Mouse (Mus musculus) skeletal muscle tissue, adult 2 months (tissue): ENCODE results near the gene Sumf2.
A peak's percentile ranks its signal among the peaks of the same experiment; 100 is the strongest.
"Not testable (repeated sequence)": the region's sequence is repeated elsewhere in the genome, so short reads cannot be mapped to it uniquely, and the experiment has no call there.

ENCODE experiments used
- DNase-seq: peaks from one replicate; pipeline ENCODE4 v3.0.0-alpha.2; 2012; ENCODE audit warnings: low read depth, low spot score

Gene Sumf2

DNA sequence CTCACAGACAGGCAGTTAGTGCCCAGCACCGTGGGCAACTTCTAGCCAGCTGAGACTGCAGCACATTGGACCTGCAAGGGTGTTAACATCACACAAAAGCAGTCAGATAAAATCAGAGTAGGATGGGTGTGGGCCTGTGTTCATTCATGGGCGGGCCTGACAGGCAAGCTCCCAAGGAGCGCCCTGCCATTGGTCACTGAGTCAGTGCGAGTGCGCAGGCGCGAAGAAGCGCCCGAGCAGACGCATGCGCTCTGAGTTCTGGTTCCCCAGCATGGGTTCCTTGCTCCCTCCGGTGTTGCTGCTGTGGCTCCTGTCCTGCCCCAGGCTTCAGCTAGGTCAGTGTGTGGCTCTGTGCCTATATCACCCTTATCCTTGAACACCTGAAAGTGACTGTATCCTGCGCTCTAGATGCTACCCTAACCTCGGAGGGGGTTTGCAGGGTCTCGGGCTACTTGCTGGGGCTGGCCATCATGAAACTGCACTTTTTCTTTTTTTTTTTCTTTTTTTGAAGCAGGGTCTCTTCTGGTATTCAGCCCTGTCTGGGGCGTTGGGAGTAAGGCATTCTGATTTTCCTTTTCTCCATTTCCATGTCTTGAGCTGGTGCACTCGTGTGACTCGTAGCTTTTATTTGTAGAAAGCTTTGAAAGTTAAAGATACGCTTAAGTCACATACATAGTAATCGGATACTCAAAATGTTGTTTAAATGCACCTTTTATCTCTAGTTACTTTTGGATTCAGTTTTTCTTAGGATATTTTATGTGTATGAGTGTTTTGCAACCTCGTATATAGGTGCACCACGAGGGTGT, at the start of gene Sumf2:
TSS of gene Sumf2 (plus strand) at position 235 of the 806 bp plus-strand sequence.
- DNase-seq = peak; percentile 96

DNA sequence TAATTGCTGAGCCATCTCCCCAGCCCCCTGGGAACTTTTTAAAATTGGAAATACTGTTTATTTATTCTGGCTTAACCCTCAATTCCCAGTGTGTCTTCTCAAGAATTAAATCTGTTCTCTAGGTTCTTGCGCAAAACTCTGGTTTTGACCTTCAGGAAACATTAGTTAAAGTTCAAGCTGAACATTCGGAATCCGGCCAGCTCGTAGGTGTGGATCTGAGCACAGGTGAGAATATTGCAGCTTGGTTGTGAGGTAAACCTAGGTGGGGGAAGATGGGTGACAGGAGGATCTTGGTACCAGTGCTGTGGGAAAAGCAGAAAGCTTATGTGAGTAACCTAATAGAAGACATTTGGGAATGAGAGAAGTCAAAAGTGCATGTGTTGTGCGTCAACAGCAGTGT, 1.9 kb upstream of the Sumf2 start:
- no peak for DNase-seq

DNA sequence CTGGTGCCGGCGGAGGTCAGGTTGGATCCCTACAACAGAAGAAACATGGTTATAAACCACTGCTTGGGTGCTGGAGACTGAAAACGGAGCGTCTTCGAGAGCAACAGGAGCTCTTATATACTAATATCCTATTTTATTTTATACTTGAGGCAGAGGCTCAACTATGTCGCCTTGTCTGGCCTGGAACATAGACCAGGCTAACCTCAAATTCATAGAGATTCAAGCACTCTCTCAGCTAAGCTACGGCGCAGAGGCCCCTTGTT, 703 bp downstream of the Sumf2 start:
- no peak for DNase-seq

DNA sequence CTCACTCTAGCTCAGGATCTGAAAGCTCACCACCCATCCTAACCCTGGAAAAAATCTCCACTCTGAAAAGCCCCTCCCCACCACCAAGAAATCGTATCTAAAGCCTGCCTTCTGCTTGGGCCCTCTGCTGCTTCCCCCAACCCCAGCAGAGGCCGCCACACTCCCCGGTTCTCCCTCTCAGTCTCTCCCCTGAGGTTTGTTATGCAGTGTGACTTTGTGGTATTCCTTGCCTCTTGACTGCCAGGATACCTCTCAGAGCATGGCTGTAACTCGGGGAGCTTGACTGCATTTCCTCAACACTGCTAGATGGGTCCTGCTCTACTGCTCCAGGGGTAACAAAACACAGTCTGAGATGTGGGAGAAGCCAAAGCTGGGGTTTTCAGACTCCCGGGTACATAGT, 8.4 kb downstream of the Sumf2 start:
- no peak for DNase-seq

DNA sequence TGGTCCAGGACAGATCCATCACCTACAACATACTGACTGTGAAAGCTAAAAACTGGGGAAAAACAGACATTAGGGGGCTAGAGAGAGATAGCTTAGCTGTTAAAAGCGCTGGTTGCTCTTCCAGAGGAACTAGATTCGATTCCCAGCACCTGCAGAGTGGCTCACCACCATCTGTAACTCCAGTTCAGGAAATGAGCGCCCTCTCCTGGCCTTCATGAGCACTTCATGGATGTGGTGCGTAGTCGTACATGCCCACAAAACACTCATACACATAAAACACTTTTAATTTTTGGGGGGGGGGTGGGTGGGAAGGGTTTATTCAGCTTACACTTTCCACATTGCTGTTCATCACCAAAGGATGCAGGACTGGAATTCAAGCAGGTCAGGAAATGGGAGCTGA, 9.6 kb downstream of the Sumf2 start:
- DNase-seq = no peak

DNA sequence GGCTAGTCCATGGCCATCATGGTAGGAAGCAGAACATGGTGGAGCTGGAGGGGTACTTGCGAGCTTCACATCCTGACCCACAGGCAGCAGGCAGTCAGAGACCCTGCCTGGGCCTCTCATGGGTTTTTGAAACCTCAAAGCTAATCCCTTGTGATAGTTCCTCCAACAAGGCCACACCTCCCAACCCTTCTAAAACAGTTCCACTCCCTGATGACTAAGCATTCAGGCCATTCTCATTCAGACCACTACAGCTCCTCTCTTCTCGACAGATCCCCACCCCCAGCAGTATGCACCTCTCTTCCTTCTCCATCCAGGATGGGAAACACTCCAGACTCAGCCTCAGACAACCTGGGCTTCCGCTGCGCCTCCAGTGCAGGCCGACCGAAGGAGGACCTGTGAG, 15.5 kb downstream of the Sumf2 start:
- no peak for DNase-seq

DNA sequence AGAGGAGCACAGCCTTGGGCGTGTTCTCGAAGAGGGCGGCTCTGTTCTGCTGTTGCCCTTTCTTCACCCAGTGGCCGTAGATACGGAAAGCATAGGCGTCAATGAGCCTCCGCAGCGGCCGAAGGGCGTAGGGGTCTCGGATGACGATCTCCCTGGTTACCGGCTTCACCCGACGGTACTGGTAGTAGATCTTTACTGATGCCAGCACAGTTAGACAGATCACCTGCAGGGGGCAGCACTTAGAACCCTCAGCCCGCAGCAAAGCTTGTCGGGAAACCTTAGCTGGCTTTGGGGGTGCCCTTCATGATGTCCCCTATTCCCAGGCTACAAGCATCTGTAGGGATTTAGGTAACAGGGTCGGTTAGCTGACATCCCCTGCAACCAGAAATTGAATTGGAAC, 17.7 kb downstream of the Sumf2 start:
- no peak for DNase-seq

DNA sequence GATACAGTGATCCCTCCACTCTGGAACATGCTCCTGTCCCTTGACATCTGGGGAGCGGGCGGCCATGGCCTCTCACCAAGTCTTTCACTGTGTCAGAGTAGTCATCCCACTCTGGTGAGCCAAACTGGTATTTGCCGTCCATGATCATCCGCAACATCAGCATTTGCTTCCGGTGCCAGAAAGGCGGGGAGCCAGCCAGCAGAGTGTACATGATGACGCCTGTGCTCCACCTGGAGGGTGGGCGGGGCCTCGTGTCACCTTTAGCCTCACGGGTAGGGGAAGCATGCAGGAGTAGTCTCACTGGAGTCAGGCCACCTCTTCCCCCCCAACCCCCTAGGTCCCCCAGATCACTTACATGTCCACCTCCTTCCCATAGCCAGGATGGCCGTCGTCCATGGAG, 19.1 kb downstream of the Sumf2 start:
- peak; percentile 57 for DNase-seq

DNA sequence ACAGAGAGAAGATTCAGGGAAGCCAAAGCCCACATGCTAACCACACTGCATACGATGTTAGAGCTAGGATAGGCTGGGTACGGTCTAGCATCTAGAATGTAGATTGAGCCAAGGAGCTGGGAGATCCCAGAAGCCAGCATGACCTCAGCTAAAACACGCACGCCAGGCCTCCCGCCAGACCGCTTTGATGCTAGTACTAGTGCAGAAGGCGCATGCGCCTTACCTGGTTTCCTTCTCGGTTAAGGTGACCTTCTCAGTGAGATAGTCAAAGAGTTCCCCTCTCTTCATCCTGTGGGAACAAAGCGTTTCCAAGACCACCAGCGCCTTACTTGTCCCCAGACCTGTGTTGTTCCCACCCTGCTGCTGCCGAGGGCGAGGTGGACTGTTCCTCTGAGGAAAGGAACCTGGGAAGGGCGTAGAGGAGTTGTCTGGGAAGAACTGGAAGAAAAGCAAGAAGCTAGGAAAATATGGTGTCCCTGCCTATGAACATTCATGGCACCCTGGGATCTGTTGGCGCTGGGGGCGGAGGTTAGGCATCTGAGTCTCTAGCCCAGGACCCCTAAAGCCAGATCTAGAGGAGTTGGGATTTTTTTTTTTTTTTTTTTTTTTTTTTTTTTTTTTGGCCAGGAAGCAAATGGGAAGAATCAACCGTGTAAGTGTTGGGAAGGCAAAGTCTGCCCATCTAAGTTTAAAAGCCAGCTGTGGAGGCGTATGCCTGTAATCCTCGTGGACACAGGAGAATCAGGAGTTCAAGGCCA, 22.6 kb downstream of the Sumf2 start:
- DNase-seq = no peak

DNA sequence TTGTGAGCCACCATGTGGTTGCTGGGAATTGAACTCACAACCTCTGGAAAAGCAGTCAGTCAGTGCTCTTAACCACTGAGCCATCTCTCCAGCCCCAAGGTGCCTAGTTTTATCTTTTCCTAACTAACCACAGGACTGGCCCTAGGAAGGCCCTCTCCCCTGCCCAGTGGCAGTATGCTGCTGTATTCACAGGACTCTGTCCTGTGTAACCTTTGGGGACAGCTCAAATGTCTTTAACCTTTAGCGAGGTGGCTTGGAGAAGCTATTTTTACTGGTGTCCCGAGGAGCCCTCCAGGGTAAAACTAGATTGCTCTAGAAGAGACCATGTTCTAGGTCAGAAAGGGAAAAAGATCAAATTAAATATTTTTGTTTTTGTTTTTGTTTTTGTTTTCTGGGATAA, 24.5 kb downstream of the Sumf2 start:
- DNase-seq = peak; percentile 85

DNA sequence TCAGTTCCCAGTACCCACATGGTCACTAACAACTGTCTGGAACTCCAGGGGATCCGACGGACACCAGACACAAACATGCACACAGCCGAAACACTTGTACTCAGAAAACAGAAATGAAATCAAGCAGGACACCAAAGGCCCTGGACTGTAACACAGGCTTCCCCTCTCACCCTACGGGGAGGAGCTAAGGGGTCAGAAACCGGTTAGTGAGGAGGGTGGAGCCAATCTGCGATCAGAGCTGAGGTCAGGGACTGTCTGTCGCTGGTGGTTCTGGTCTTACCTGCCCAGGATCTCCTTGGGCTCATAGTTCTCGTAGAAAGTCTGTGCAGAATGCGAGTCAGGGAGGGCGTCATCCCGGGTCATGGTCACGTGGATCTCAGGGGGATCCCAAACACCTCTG, 27.2 kb downstream of the Sumf2 start:
- DNase-seq = no peak

DNA sequence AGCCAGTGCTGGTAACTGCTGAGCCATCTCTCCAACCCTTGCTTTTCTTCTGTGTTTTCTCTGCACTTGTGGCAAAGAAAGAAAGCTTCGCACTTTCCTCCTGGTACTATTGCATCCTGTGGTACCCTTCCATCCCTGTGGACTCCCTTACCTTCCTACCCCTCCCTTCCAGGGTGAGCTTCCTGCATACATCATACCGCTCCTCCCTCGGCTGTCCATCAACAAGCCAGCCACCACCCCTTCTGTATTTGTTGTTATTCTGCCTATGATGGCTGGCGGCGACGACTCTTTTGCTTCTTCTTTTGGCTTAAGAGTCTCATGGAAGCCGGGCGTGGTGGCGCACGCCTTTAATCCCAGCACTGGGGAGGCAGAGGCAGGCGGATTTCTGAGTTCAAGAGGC, 28.3 kb downstream of the Sumf2 start:
- no peak for DNase-seq

DNA sequence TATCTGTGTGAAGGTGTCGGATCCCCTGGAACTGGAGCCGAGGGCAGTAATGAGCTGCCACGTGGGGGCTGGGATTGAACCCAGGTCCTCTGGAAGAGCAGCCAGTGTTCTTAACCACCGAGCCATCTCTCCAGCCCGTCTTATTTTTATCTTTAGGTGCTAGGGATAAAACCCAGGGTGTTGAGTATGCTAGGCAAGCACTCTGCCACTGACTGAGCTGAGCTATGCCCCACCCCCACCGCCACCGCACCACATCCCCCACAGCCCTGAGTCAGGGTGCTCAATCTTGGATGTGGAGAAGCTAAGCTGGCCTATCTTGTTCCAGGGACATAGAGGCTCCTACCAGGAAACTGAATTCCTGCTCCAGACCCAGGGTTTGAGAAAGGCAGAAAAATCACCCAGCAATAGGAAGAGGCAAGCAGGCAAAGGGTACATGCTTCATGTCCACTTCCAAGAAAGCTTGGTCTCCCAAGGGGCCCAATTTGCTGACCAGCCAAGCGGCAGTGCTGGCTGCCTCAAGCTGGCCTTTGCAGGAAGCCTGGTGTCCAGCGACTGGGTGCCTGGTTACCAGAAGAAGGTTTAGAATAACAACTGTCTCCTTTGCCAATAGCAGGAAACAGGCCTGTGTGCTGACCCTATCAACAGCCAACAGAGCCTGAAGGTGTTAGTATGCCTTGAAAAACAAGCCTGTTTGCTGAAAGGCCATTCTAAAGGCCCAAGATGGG, 31.1 kb downstream of the Sumf2 start:
- peak; percentile 93 for DNase-seq

DNA sequence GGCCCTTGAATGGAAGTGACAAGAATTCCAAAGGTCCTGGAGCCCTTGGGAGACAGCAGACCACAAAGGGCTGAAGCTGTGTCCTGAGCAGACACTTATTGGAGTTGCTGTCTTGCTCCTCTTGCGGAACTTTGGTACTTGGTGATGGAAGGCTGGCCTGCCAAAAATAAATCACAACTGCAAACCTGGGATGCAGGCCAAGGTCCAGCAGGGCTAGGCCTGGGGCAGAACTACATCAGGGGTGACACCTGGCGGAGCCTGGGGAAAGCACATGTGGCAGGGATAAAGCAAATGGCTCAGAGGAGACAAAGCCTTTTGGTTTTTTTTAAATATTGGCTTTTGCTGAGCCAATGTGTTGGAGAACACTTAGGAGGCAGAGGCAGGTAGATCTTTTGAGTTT, 32.2 kb downstream of the Sumf2 start:
- DNase-seq = peak; percentile 94

DNA sequence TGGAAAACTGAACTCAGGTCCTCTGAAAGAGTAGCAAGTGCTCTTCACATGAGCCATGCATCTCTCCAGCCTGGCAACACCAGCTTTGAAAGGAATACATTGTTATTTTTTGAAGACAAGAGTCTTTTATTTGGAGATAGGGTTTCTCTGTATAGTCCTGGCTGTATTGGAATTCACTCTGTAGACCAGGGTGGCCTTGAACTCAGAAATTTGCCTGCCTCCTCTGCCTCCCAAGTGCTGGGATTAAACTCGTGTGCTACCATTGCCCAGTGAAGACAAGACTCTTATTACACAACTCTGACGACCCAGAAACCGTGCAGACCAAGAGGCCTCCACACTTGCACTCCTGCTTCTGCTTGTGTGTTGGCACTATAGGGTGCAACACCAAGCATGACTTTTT, 33.1 kb downstream of the Sumf2 start:
- no peak for DNase-seq

DNA sequence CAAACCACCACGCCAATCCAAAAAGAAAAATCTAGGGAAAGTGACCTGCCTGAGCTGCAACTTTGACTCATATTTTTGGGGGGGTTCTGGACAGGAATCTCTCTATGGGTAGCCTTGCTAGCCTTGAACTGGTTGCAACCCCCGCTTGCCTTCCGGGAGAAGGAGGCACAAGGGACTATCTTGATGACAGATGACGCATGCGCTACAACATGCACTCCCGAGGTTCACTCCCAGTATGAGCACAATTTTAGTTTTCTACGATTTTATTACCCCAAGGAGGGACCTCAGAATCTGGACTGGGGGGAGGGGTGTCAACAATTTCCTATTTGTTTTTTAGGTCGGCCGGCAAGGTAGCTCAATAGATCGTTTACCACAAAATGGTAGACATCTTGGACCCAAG, 39.5 kb downstream of the Sumf2 start:
- DNase-seq = no peak

DNA sequence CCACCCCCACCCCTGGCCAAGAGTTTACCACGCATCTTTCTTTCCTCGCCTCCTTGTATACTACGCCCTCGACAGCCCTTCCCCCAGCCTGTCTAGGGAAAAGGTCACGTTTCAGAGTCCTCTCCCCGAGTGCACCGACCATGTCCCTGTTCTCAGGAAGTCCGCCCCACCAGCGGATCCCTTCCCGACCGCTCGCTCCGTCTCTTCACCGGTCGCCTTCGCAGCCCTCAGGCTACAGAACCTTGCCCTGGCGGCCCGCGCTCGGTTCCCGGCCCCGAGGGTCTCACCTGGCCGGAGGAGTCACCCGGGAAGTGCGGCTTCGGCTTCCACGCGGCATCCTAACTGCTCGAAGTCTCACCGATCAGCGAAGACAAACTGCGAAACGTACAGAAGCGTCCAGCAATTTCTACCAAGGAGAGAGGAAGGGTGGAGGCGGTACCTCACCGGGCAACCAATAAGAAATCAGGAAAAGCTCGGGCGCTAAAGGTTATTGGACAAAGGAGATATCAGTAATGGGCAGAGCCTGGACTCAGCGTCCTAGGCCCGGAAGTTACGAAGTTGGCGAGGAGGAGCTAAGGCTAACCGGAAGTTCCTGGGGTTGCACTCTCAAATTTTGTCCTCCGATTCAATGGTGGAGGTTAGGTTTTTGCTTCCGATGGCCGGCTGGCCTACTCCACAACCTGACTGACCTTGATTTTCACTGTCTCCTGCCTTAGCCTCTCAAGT, 40.3 kb downstream of the Sumf2 start, which contains the start of gene Chchd2:
TSS of gene Chchd2 (minus strand) at position 560 of the 726 bp plus-strand sequence.
- peak; percentile 98 for DNase-seq

DNA sequence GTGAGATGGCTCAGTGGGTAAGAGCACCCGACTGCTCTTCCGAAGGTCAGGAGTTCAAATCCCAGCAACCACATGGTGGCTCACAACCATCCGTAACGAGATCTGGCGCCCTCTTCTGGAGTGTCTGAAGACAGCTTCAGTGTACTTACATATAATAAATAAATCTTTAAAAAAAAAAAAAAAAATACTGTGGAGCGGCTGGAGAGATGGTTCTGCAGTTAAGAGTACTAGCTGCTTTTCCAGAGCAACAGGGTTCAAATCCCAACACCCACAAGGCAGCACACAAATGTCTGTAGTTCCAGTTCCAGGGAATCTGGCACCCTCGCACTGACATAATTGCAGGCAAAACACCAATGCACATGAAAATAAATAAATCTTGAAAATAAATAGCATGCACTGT, 43.6 kb downstream of the Sumf2 start:
- not testable (repeated sequence) for DNase-seq

DNA sequence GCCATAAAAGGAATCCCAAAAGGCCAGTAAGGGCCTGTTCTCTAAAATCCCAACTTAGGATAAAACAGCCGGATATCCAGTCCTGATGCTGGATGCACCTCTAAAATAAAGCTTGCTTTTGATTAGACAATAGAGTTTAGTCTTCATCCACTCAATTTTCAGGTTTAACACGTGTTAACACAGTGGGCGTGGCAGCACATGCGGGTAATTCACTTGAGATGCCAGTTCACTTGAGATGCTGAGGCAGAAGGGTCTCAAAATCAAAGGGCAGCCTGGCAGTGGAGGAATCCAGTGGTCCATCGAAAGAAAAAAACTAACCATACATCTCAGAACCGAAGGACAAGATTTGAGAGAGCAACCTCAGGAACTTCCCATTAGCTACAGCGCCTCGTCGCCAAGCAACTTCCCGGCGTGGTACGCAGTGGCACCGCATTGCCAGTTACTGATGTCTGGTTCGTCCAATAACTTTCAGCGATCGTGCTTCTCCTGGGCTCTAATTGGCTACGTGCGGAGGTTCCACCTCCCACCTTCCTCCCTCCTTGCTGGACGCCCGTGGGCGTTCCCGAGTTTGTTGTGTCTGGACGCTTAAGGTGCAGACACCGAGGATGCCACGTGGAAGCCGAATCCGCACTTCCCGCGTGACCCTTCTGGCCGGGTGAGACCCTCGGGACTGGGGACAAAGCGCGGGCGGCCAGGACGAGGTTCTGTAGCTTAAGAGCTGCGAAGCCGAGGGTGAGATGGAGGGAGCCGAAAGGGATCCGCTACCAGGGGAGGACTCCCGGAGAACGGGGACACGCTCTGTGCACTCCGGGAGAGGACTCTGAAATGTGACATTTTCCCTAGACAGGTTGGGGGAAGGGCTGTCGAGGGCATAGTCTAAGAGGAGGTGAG, 48.7 kb downstream of the Sumf2 start, which contains the start of gene Zbed5:
TSS of gene Zbed5 (plus strand) at position 526 of the 891 bp plus-strand sequence.
- peak; percentile 90 for DNase-seq

DNA sequence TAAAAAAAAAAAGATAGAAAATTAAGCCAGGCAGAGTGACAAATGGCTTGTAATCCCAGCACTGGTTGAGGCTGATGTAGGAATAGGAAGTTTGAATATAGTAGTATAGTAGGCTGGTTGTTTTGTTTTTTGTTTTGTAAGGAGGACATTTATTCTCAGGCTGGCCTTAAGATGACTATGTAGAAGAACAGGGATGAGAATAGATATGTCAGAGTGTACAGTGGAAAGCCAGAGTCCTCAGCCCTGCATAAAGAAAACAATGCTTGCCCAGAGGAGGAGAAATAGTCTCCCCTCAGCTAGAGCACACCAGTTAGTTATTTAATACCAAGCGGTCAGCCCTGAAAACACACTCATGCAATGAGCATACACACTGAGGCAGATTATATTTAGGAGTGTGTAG, 51.7 kb downstream of the Sumf2 start, which contains the start of gene Phkg1:
TSS of gene Phkg1 (minus strand) at position 101 of the 400 bp plus-strand sequence.
- no peak for DNase-seq

DNA sequence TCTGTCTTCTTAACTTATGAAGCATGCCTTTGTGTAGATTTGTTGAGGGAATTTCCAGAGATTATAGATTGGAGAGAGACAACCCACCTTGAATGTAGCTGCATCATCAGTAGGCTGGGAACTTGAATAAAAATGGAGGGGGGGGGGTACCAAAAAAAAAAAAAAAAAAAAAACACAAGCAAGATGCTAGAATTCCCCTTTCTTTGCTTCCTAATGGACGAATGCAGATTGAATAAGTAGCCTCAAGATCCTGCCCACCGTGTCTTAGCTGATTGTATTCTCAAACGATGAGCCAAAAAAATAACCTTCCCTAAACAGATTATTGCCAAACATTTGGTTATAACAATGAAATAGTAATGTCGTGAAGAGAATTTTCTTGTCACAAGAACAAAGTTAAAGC, 61.0 kb downstream of the Sumf2 start:
- DNase-seq = no peak
